Mouse (Mus musculus): ENCODE measurements around the gene Mlana.

DNA sequence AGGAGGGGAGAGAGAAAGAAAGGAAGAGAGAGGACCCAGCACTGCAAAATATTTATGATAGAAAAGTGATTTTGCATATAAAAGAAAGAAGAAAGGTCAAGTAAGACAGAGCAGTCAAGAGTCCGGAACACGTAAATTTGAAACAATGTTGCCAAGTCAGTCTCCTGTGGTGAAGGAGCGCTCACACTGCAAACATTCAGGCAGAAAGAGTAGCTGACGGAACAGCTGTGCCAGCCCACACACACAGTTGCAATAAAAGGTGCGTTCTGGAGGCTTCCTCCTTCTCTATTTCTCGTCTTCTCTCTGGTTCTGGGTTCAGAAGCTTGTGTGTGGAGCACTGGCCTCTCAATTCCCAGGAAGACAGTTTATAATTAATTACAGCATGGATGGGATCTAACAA lies 42.5 kb upstream of the Mlana start:
- no peak for TF ChIP-seq CTCF (IDR thresholded peaks at IDR 0.05; ENCODE audit: low read depth)
- TF ChIP-seq EP300 (IDR thresholded peaks at IDR 0.05; ENCODE audit: low read depth) = no peak

All from heart, postnatal 0 days (tissue).